Comparison of ENCODE assay signal across 35 mouse cellular contexts in genomic region chr2:92482551-92482950, GRCm38 (mm10). TPM values are rescaled to one million over a fixed set of nuclear protein-coding genes. Genes with fewer than 3 reads are reported as not detected.
A peak's percentile ranks its signal among the peaks of the same experiment; 100 is the strongest.
DNase-seq lines count a peak whose midpoint lies in the region; ATAC-seq and TF ChIP-seq lines count a peak whose summit lies in the region.
"Had no signal": no experiment of that assay in that cellular context is flagged by ENCODE, and none has a peak within 500 bp of the region (broad histone marks: within the 10 kb centered on the region; RNA-seq: fewer than 3 reads in every experiment).

No protein-coding gene starts in this region.

- no peak for DNase-seq in forebrain, postnatal 0 days
- DNase-seq in forebrain, embryonic 11.5 days (ENCODE audit: low spot score): no peak
- DNase-seq in lung, postnatal 36 days: no peak
- peak; percentile 25 for DNase-seq in yolk sac, embryonic 10.5 days (ENCODE audit: low spot score)
- no peak for DNase-seq in thymus, postnatal 0 days (ENCODE audit: low spot score)
- DNase-seq: adrenal gland, postnatal 25 days; cerebellum, adult 11-12 months; cerebellum, adult 9-11 months; gastrocnemius, postnatal 10 days; heart, postnatal 14 days; kidney, postnatal 36 days; lung, postnatal 10 days; retina, postnatal 1 day; right cerebral cortex, postnatal 25 days; thymus, adult 2 months; thymus, postnatal 4 days had no signal

- no peaks in the 10 kb centered on the region for H3K36me3 ChIP-seq in forebrain, postnatal 0 days (ENCODE audit: insufficient read depth)
- H3K36me3 ChIP-seq in forebrain, embryonic 11.5 days (ENCODE audit: control insufficient read depth, insufficient read depth, low read length): no peaks in the 10 kb centered on the region
- H3K36me3 ChIP-seq in lung, embryonic 16.5 days (ENCODE audit: control insufficient read depth, insufficient read depth, low read length): no peaks in the 10 kb centered on the region
- H3K36me3 ChIP-seq: embryonic facial prominence, embryonic 13.5 days; forebrain, embryonic 10.5 days; G1E; hindbrain, embryonic 10.5 days; hindbrain, embryonic 15.5 days; kidney, embryonic 15.5 days; limb, embryonic 12.5 days; liver, embryonic 15.5 days; midbrain, embryonic 15.5 days; neural tube, embryonic 15.5 days had no signal

- no peak overlapping the region for H3K4me3 ChIP-seq in forebrain, postnatal 0 days (ENCODE audit: low read depth, low read length)
- no peak overlapping the region for H3K4me3 ChIP-seq in forebrain, embryonic 11.5 days (ENCODE audit: low read depth, low read length)
- no peak overlapping the region for H3K4me3 ChIP-seq in lung, embryonic 16.5 days (ENCODE audit: low read length)
- H3K4me3 ChIP-seq: embryonic facial prominence, embryonic 13.5 days; forebrain, embryonic 10.5 days; hindbrain, embryonic 10.5 days; hindbrain, embryonic 15.5 days; kidney, embryonic 15.5 days; layer of hippocampus, adult 2 months; left cerebral cortex, adult 2 months; limb, embryonic 12.5 days; liver, embryonic 15.5 days; megakaryocyte, embryonic 14.5 days; midbrain, embryonic 15.5 days; neural tube, embryonic 15.5 days had no signal

- H3K9ac ChIP-seq in forebrain, postnatal 0 days: no peak overlapping the region
- no peak overlapping the region for H3K9ac ChIP-seq in forebrain, embryonic 11.5 days (ENCODE audit: low read length)
- no peak overlapping the region for H3K9ac ChIP-seq in lung, embryonic 16.5 days (ENCODE audit: low read length)
- H3K9ac ChIP-seq: embryonic facial prominence, embryonic 13.5 days; hindbrain, embryonic 15.5 days; kidney, embryonic 15.5 days; limb, embryonic 12.5 days; liver, embryonic 15.5 days; midbrain, embryonic 15.5 days; neural tube, embryonic 15.5 days had no signal

- no peak for ATAC-seq in forebrain, postnatal 0 days
- no peak for ATAC-seq in forebrain, embryonic 11.5 days (replicated peaks; ENCODE audit: low FRiP score)
- peak; percentile 37; the same call in 1 of the 2 replicates for ATAC-seq in lung, embryonic 16.5 days (ENCODE audit: low read depth)
- peak; percentile 43 for ATAC-seq in granulocyte monocyte progenitor cell, adult 5-6 weeks (replicated peaks; ENCODE audit: poor library complexity, severe bottlenecking)
- ATAC-seq in megakaryocyte-erythroid progenitor cell, adult 5-6 weeks (replicated peaks; ENCODE audit: low FRiP score, low TSS enrichment, poor library complexity, severe bottlenecking): no peak
- ATAC-seq: forebrain, embryonic 16.5 days; inflammation-experienced regulatory T-cells, adult 6 months; midbrain, embryonic 15.5 days; Patski had no signal

- 0 out of 2 replicates have a peak, but pooled peaks have one; percentile 2 for TF ChIP-seq CTCF in forebrain, postnatal 0 days (IDR thresholded peaks at IDR 0.05; ENCODE audit: low read depth)

- H3K4me2 ChIP-seq in forebrain, postnatal 0 days (ENCODE audit: low read depth): no peak overlapping the region
- no peak overlapping the region for H3K4me2 ChIP-seq in forebrain, embryonic 11.5 days (ENCODE audit: low read depth, low read length, severe bottlenecking)
- no peak overlapping the region for H3K4me2 ChIP-seq in lung, embryonic 16.5 days (ENCODE audit: low read depth, low read length)
- H3K4me2 ChIP-seq: embryonic facial prominence, embryonic 13.5 days; hindbrain, embryonic 15.5 days; kidney, embryonic 15.5 days; limb, embryonic 12.5 days; liver, embryonic 15.5 days; midbrain, embryonic 15.5 days; neural tube, embryonic 15.5 days had no signal

- no peaks in the 10 kb centered on the region for H3K9me3 ChIP-seq in forebrain, postnatal 0 days (ENCODE audit: low read length)
- H3K9me3 ChIP-seq in forebrain, embryonic 11.5 days (ENCODE audit: control insufficient read depth, low read length): no peaks in the 10 kb centered on the region
- no peaks in the 10 kb centered on the region for H3K9me3 ChIP-seq in lung, embryonic 16.5 days (ENCODE audit: control insufficient read depth, low read length)
- H3K9me3 ChIP-seq: embryonic facial prominence, embryonic 13.5 days; forebrain, embryonic 10.5 days; G1E; hindbrain, embryonic 10.5 days; hindbrain, embryonic 15.5 days; kidney, embryonic 15.5 days; limb, embryonic 12.5 days; liver, embryonic 15.5 days; megakaryocyte, embryonic 14.5 days; midbrain, embryonic 15.5 days; neural tube, embryonic 15.5 days had no signal

- WGBS in forebrain, postnatal 0 days: 32% methylated on average over 1 of the region's 1 CpGs
- WGBS in forebrain, embryonic 11.5 days: 65% methylated on average over 1 of the region's 1 CpGs
- 11% methylated on average over 1 of the region's 1 CpGs for WGBS in lung, embryonic 16.5 days

- no peak overlapping the region for H3K27ac ChIP-seq in forebrain, postnatal 0 days (ENCODE audit: low read depth, low read length)
- no peak overlapping the region for H3K27ac ChIP-seq in forebrain, embryonic 11.5 days (ENCODE audit: low read depth, low read length)
- H3K27ac ChIP-seq in lung, embryonic 16.5 days (ENCODE audit: low read length): no peak overlapping the region
- H3K27ac ChIP-seq: embryonic facial prominence, embryonic 13.5 days; forebrain, embryonic 10.5 days; hindbrain, embryonic 10.5 days; hindbrain, embryonic 15.5 days; kidney, embryonic 15.5 days; layer of hippocampus, adult 2 months; left cerebral cortex, adult 2 months; limb, embryonic 12.5 days; liver, embryonic 15.5 days; midbrain, embryonic 15.5 days; neural tube, embryonic 15.5 days had no signal

- H3K4me1 ChIP-seq in forebrain, postnatal 0 days (ENCODE audit: insufficient read depth): peaks cover 7% of the 10 kb centered on the region; the same call in 1 of the 2 replicates
- 0 out of 2 replicates have a peak, but pooled peaks cover 6% of the 10 kb centered on the region for H3K4me1 ChIP-seq in forebrain, embryonic 11.5 days (replicated peaks; ENCODE audit: control insufficient read depth, insufficient read depth, low read length)
- peaks cover 8% of the 10 kb centered on the region for H3K4me1 ChIP-seq in lung, embryonic 16.5 days (replicated peaks; ENCODE audit: control insufficient read depth, insufficient read depth, low read length)

- no peaks in the 10 kb centered on the region; the same call in 1 of the 2 replicates for H3K27me3 ChIP-seq in forebrain, postnatal 0 days (ENCODE audit: insufficient read depth, low read length)
- H3K27me3 ChIP-seq in forebrain, embryonic 11.5 days (ENCODE audit: control insufficient read depth, insufficient read depth, low read length): peaks cover 17% of the 10 kb centered on the region
- H3K27me3 ChIP-seq in lung, embryonic 16.5 days (ENCODE audit: control insufficient read depth, insufficient read depth, low read depth, low read length): peaks cover 28% of the 10 kb centered on the region

RNA-seq across cellular contexts. Expression of gene Slc35c1, which starts 22.2 kb away (rescaled TPM):
- total RNA-seq in forebrain, postnatal 0 days (2014; rRNA removed): 4.6 and 9.1 TPM in 2 replicates
- polyA plus RNA-seq in forebrain, postnatal 0 days (2015; fragmentation: Nextera tagmentation; extraction: Ambion mirVana): 13.1 and 14.4 TPM in 2 replicates
- 11.6 and 12.8 TPM in 2 replicates for polyA plus RNA-seq in forebrain, embryonic 11.5 days (2014; fragmentation: Nextera tagmentation; extraction: Ambion mirVana)
- polyA plus RNA-seq in lung, embryonic 16.5 days (2015; fragmentation: Nextera tagmentation; extraction: Ambion mirVana): 18.7 and 19.6 TPM in 2 replicates
- total RNA-seq in granulocyte monocyte progenitor cell, adult 5-6 weeks (2014; fragmentation: Nextera tagmentation): 84.7 and 86.6 TPM in 2 replicates
- 23.4 and 23.8 TPM in 2 replicates for total RNA-seq in granulocyte monocyte progenitor cell, adult 5-6 weeks (2017)
- total RNA-seq in megakaryocyte-erythroid progenitor cell, adult 5-6 weeks (2014; fragmentation: Nextera tagmentation): 27.9 and 29.0 TPM in 2 replicates
- 8.4 and 9.6 TPM in 2 replicates for total RNA-seq in megakaryocyte-erythroid progenitor cell, adult 5-6 weeks (2017)
- 24.3 and 29.7 TPM in 2 replicates for polyA plus RNA-seq in thymus, postnatal 0 days (2015; fragmentation: Nextera tagmentation; extraction: Ambion mirVana)

RNA-seq across cellular contexts. Expression of gene Cry2, which starts 48.7 kb away (rescaled TPM):
- total RNA-seq in forebrain, postnatal 0 days (2014; rRNA removed): 26.5 and 36.7 TPM in 2 replicates
- 28.5 and 43.2 TPM in 2 replicates for polyA plus RNA-seq in forebrain, postnatal 0 days (2015; fragmentation: Nextera tagmentation; extraction: Ambion mirVana)
- polyA plus RNA-seq in forebrain, embryonic 11.5 days (2014; fragmentation: Nextera tagmentation; extraction: Ambion mirVana): 24.0 and 25.5 TPM in 2 replicates
- polyA plus RNA-seq in lung, embryonic 16.5 days (2015; fragmentation: Nextera tagmentation; extraction: Ambion mirVana): 28.8 and 29.8 TPM in 2 replicates
- total RNA-seq in granulocyte monocyte progenitor cell, adult 5-6 weeks (2014; fragmentation: Nextera tagmentation): 12.3 and 15.8 TPM in 2 replicates
- 8.4 and 8.7 TPM in 2 replicates for total RNA-seq in granulocyte monocyte progenitor cell, adult 5-6 weeks (2017)
- 16.1 and 21.0 TPM in 2 replicates for total RNA-seq in megakaryocyte-erythroid progenitor cell, adult 5-6 weeks (2014; fragmentation: Nextera tagmentation)
- total RNA-seq in megakaryocyte-erythroid progenitor cell, adult 5-6 weeks (2017): 8.4 and 9.6 TPM in 2 replicates
- polyA plus RNA-seq in thymus, postnatal 0 days (2015; fragmentation: Nextera tagmentation; extraction: Ambion mirVana): 10.9 and 13.0 TPM in 2 replicates

Comparison
In these comparisons a context has a peak if more than half of its experiments do, and no peak if none do; other contexts are left out.
1. ATAC-seq: peak in lung, embryonic 16.5 days (single experiment) and granulocyte monocyte progenitor cell, adult 5-6 weeks (single experiment); none in forebrain, postnatal 0 days (single experiment), forebrain, embryonic 11.5 days (single experiment) and megakaryocyte-erythroid progenitor cell, adult 5-6 weeks (single experiment).